Mouse (Mus musculus): Measurements from ENCODE around the gene Stt3b. TPM values are rescaled to one million over a fixed set of nuclear protein-coding genes. Genes with fewer than 3 reads are reported as not detected.
A peak's percentile ranks its signal among the peaks of the same experiment; 100 is the strongest.

Stt3b gene
- polyA plus RNA-seq, 1 experiment from 2014 or later = 94.0 TPM

- H3K4me3 ChIP-seq (ENCODE audit: low read depth, low read length) = peak overlapping the region; percentile 66
- H3K9me3 ChIP-seq (ENCODE audit: control insufficient read depth, low read depth, low read length) = no peaks in the 10 kb centered on the region
- H3K9ac ChIP-seq (replicated peaks; ENCODE audit: low read depth, low read length) = peak overlapping the region; percentile 93
- no peaks in the 10 kb centered on the region for H3K36me3 ChIP-seq (ENCODE audit: control insufficient read depth, insufficient read depth, low read length)
- 0% methylated on average over 28 of the region's 42 CpGs for WGBS
- peak overlapping the region; percentile 97 for H3K27ac ChIP-seq (ENCODE audit: low read length)
- H3K4me2 ChIP-seq (replicated peaks; ENCODE audit: low read depth, low read length) = peak overlapping the region; percentile 78; the same call in 1 of the 2 replicates
- ATAC-seq (ENCODE audit: insufficient number of reproducible peaks, insufficient read depth, low FRiP score, low read depth) = peak; percentile 87
- H3K27me3 ChIP-seq (ENCODE audit: control insufficient read depth, insufficient read depth, low read length) = no peaks in the 10 kb centered on the region
- H3K4me1 ChIP-seq (ENCODE audit: control insufficient read depth, insufficient read depth, low read length) = peaks cover 24% of the 10 kb centered on the region
Measured at GRCm38 (mm10) chr9:115309977-115310345, 260 bp downstream of the Stt3b start.

- WGBS = under 1% methylated on average over 59 of the region's 65 CpGs
Measured at GRCm38 (mm10) chr9:115309381-115309971, 745 bp downstream of the Stt3b start.

GRCm38 (mm10) chr9:115308941-115309380, 1.3 kb downstream of the Stt3b start:
- Histone ChIP-seq H3K4me3 (ENCODE audit: low read depth, low read length) (peak overlapping the region; percentile 66), H3K4me1 (ENCODE audit: control insufficient read depth, insufficient read depth, low read length) (peaks cover 28% of the 10 kb centered on the region), H3K9me3 (ENCODE audit: control insufficient read depth, low read depth, low read length) (no peaks in the 10 kb centered on the region), H3K27ac (ENCODE audit: low read length) (peak overlapping the region; percentile 97), H3K27me3 (ENCODE audit: control insufficient read depth, insufficient read depth, low read length) (no peaks in the 10 kb centered on the region), H3K36me3 (ENCODE audit: control insufficient read depth, insufficient read depth, low read length) (no peaks in the 10 kb centered on the region), H3K9ac (replicated peaks; ENCODE audit: low read depth, low read length) (peak overlapping the region; percentile 93), H3K4me2 (replicated peaks; ENCODE audit: low read depth, low read length) (peak overlapping the region; percentile 78)
- ATAC-seq (ENCODE audit: insufficient number of reproducible peaks, insufficient read depth, low FRiP score, low read depth) = no peak
- WGBS = under 1% methylated on average over 18 of the region's 18 CpGs

More at GRCm38 (mm10) chr9:115309381-115309971, 745 bp downstream of the Stt3b start:
- H3K36me3 ChIP-seq (ENCODE audit: control insufficient read depth, insufficient read depth, low read length) = no peaks in the 10 kb centered on the region
- no peaks in the 10 kb centered on the region for H3K27me3 ChIP-seq (ENCODE audit: control insufficient read depth, insufficient read depth, low read length)
- H3K4me1 ChIP-seq (ENCODE audit: control insufficient read depth, insufficient read depth, low read length) = peaks cover 28% of the 10 kb centered on the region
- peak overlapping the region; percentile 97 for H3K27ac ChIP-seq (ENCODE audit: low read length)
- peak overlapping the region; percentile 78 for H3K4me2 ChIP-seq (replicated peaks; ENCODE audit: low read depth, low read length)
- H3K9me3 ChIP-seq (ENCODE audit: control insufficient read depth, low read depth, low read length) = no peaks in the 10 kb centered on the region
- no peak; the same call in 1 of the 2 replicates for ATAC-seq (ENCODE audit: insufficient number of reproducible peaks, insufficient read depth, low FRiP score, low read depth)
- H3K9ac ChIP-seq (replicated peaks; ENCODE audit: low read depth, low read length) = peak overlapping the region; percentile 93
- peak overlapping the region; percentile 66 for H3K4me3 ChIP-seq (ENCODE audit: low read depth, low read length)

GRCm38 (mm10) chr9:115308401-115308800, 1.8 kb downstream of the Stt3b start:
- Histone ChIP-seq H3K9ac (replicated peaks; ENCODE audit: low read depth, low read length) (peak overlapping the region; percentile 93), H3K4me2 (replicated peaks; ENCODE audit: low read depth, low read length) (peak overlapping the region; percentile 78), H3K27ac (ENCODE audit: low read length) (no peak overlapping the region), H3K36me3 (ENCODE audit: control insufficient read depth, insufficient read depth, low read length) (no peaks in the 10 kb centered on the region), H3K4me3 (ENCODE audit: low read depth, low read length) (peak overlapping the region; percentile 66), H3K27me3 (ENCODE audit: control insufficient read depth, insufficient read depth, low read length) (no peaks in the 10 kb centered on the region), H3K4me1 (ENCODE audit: control insufficient read depth, insufficient read depth, low read length) (peaks cover 28% of the 10 kb centered on the region), H3K9me3 (ENCODE audit: control insufficient read depth, low read depth, low read length) (no peaks in the 10 kb centered on the region)
- ATAC-seq (ENCODE audit: insufficient number of reproducible peaks, insufficient read depth, low FRiP score, low read depth) = no peak
- WGBS = 9% methylated on average over 4 of the region's 4 CpGs

GRCm38 (mm10) chr9:115306202-115306601, 4.0 kb downstream of the Stt3b start:
- Histone ChIP-seq H3K36me3 (ENCODE audit: control insufficient read depth, insufficient read depth, low read length) (no peaks in the 10 kb centered on the region), H3K9me3 (ENCODE audit: control insufficient read depth, low read depth, low read length) (no peaks in the 10 kb centered on the region), H3K9ac (replicated peaks; ENCODE audit: low read depth, low read length) (no peak overlapping the region; the same call in 1 of the 2 replicates), H3K4me1 (ENCODE audit: control insufficient read depth, insufficient read depth, low read length) (peaks cover 30% of the 10 kb centered on the region), H3K27me3 (ENCODE audit: control insufficient read depth, insufficient read depth, low read length) (no peaks in the 10 kb centered on the region), H3K27ac (ENCODE audit: low read length) (no peak overlapping the region), H3K4me2 (replicated peaks; ENCODE audit: low read depth, low read length) (peak overlapping the region; percentile 78), H3K4me3 (ENCODE audit: low read depth, low read length) (peak overlapping the region; percentile 66)
- WGBS = 12% methylated on average over 6 of the region's 6 CpGs
- no peak for ATAC-seq (ENCODE audit: insufficient number of reproducible peaks, insufficient read depth, low FRiP score, low read depth)

- Histone ChIP-seq H3K27me3 (ENCODE audit: control insufficient read depth, insufficient read depth, low read length) (no peaks in the 10 kb centered on the region), H3K4me2 (replicated peaks; ENCODE audit: low read depth, low read length) (no peak overlapping the region), H3K4me1 (ENCODE audit: control insufficient read depth, insufficient read depth, low read length) (peaks cover 32% of the 10 kb centered on the region), H3K9me3 (ENCODE audit: control insufficient read depth, low read depth, low read length) (no peaks in the 10 kb centered on the region), H3K27ac (ENCODE audit: low read length) (no peak overlapping the region), H3K4me3 (ENCODE audit: low read depth, low read length) (no peak overlapping the region), H3K9ac (replicated peaks; ENCODE audit: low read depth, low read length) (no peak overlapping the region), H3K36me3 (ENCODE audit: control insufficient read depth, insufficient read depth, low read length) (no peaks in the 10 kb centered on the region)
- 70% methylated on average over 4 of the region's 4 CpGs for WGBS
- ATAC-seq (ENCODE audit: insufficient number of reproducible peaks, insufficient read depth, low FRiP score, low read depth) = no peak
Measured at GRCm38 (mm10) chr9:115304149-115304548, 6.1 kb downstream of the Stt3b start.

- Histone ChIP-seq H3K27me3 (ENCODE audit: control insufficient read depth, insufficient read depth, low read length) (no peaks in the 10 kb centered on the region), H3K27ac (ENCODE audit: low read length) (no peak overlapping the region), H3K4me3 (ENCODE audit: low read depth, low read length) (no peak overlapping the region), H3K36me3 (ENCODE audit: control insufficient read depth, insufficient read depth, low read length) (no peaks in the 10 kb centered on the region), H3K4me1 (ENCODE audit: control insufficient read depth, insufficient read depth, low read length) (peaks cover 22% of the 10 kb centered on the region), H3K9ac (replicated peaks; ENCODE audit: low read depth, low read length) (no peak overlapping the region), H3K9me3 (ENCODE audit: control insufficient read depth, low read depth, low read length) (no peaks in the 10 kb centered on the region), H3K4me2 (replicated peaks; ENCODE audit: low read depth, low read length) (no peak overlapping the region)
- no peak for ATAC-seq (ENCODE audit: insufficient number of reproducible peaks, insufficient read depth, low FRiP score, low read depth)
- WGBS = 86% methylated on average over 7 of the region's 7 CpGs
Measured at GRCm38 (mm10) chr9:115301593-115301992, 8.6 kb downstream of the Stt3b start.

- H3K9ac ChIP-seq (replicated peaks; ENCODE audit: low read depth, low read length) = no peak overlapping the region
- no peak overlapping the region for H3K27ac ChIP-seq (ENCODE audit: low read length)
- H3K27me3 ChIP-seq (ENCODE audit: control insufficient read depth, insufficient read depth, low read length) = no peaks in the 10 kb centered on the region
- H3K4me1 ChIP-seq (ENCODE audit: control insufficient read depth, insufficient read depth, low read length) = peaks cover 17% of the 10 kb centered on the region; the same call in 1 of the 2 replicates
- H3K4me2 ChIP-seq (replicated peaks; ENCODE audit: low read depth, low read length) = no peak overlapping the region
- no peaks in the 10 kb centered on the region for H3K36me3 ChIP-seq (ENCODE audit: control insufficient read depth, insufficient read depth, low read length)
- no peak for ATAC-seq (ENCODE audit: insufficient number of reproducible peaks, insufficient read depth, low FRiP score, low read depth)
- no peaks in the 10 kb centered on the region for H3K9me3 ChIP-seq (ENCODE audit: control insufficient read depth, low read depth, low read length)
- H3K4me3 ChIP-seq (ENCODE audit: low read depth, low read length) = no peak overlapping the region
- 95% methylated on average over 6 of the region's 6 CpGs for WGBS
Measured at GRCm38 (mm10) chr9:115301002-115301579, 9.1 kb downstream of the Stt3b start.

All from stomach, embryonic 14.5 days (tissue).